Mouse (Mus musculus) bone marrow, adult 2 months (tissue): ENCODE data around the gene Brdt.

Experiments
- CTCF ChIP-seq: fragments of 200-500 bp; IDR thresholded peaks from 2 replicates; pipeline ENCODE4 v1.5.1; 2011; ENCODE audit warnings: low read length, control low read depth; ENCODE audit not compliant: control insufficient read depth, insufficient read depth
- POLR2A ChIP-seq: fragments of 200-500 bp; IDR thresholded peaks from 2 replicates; pipeline ENCODE4 v1.6.1; 2011; ENCODE audit warnings: low read depth, mild to moderate bottlenecking, control low read depth, low read length, borderline replicate concordance; ENCODE audit not compliant: control insufficient read depth

DNA sequence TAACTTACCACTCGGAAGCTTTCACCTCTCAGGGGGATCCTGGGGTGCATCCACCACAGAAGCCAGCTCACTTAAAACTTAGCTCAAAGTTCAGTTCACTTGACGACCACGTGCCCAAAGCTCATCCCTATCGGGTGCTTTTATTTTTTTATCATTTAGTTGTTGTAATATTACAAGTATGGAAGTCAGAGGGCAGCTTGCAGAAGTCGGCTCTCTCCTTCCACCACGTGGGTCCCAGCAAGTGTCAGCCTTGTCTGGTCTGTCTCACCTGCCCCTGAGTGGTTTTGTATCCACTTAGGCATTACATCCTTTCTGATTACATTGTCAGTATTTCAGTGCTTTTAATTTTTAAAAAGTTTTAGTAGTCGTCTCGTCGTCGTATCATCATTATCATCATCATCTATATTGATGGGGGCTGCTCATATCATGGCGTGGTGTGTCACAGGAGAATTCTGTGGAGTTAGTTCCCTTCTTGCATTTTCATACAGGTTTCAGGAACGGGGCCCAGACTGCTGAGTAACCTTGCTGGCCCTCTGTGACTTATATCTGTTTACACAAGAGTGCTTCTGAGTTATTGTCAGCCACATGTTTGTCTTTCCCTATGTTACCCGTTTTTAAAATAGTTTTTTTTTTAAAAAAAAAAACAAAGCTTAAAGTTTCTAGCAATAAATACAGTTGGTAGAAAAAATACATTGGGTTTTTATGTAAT, 26.7 kb upstream of the Brdt start:
- no peak for TF ChIP-seq CTCF
- no peak for TF ChIP-seq POLR2A
